Mouse (Mus musculus) urinary bladder, adult 18-20 months (tissue): ENCODE results near the gene Olfr625-ps1.
"Not testable (repeated sequence)": the region's sequence is repeated elsewhere in the genome, so short reads cannot be mapped to it uniquely, and the experiment has no call there.

ENCODE experiments used
- DNase-seq, 2 experiments: peaks; one replicate each; pipeline ENCODE4 v3.0.0; 2022; ENCODE audit warnings: low spot score in 2 of 2, mixed read lengths in 2 of 2

The Olfr625-ps1 gene

GRCm38 (mm10) chr7:103682420-103682819, at the start of gene Olfr625-ps1:
Gene Olfr625-ps1, plus strand, starts transcription at chr7:103682720.
- no peak for DNase-seq

- no peak for DNase-seq
Observed at GRCm38 (mm10) chr7:103636795-103637194, 45.7 kb upstream of the Olfr625-ps1 start.

- DNase-seq, result no peak
Observed at GRCm38 (mm10) chr7:103642602-103643001, 39.9 kb upstream of the Olfr625-ps1 start, which contains the start of gene Olfr622. Gene Olfr622, minus strand, starts transcription at chr7:103642702.

GRCm38 (mm10) chr7:103644070-103644469, 38.5 kb upstream of the Olfr625-ps1 start:
- no peak for DNase-seq

GRCm38 (mm10) chr7:103663598-103663997, 18.9 kb upstream of the Olfr625-ps1 start, which contains the start of gene Olfr623:
Gene Olfr623, minus strand, starts transcription at chr7:103663698.
- no peak for DNase-seq

GRCm38 (mm10) chr7:103671091-103671490, 11.4 kb upstream of the Olfr625-ps1 start, which contains the start of gene Olfr624:
Gene Olfr624, minus strand, starts transcription at chr7:103671191.
- no peak for DNase-seq

- no peak for DNase-seq
Observed at GRCm38 (mm10) chr7:103699469-103699868, 16.9 kb downstream of the Olfr625-ps1 start.

- peak in 1 of 2 experiments; percentile 2 for DNase-seq
Observed at GRCm38 (mm10) chr7:103712024-103712423, 29.5 kb downstream of the Olfr625-ps1 start.

- no peak for DNase-seq
Observed at GRCm38 (mm10) chr7:103714371-103714770, 31.9 kb downstream of the Olfr625-ps1 start, which contains the start of gene Olfr243. Gene Olfr243, plus strand, starts transcription at chr7:103714671.

GRCm38 (mm10) chr7:103716398-103716797, 33.9 kb downstream of the Olfr625-ps1 start:
- not testable (repeated sequence) for DNase-seq

GRCm38 (mm10) chr7:103730074-103730473, 47.6 kb downstream of the Olfr625-ps1 start, which contains the start of gene Olfr628:
Gene Olfr628, plus strand, starts transcription at chr7:103730374.
- DNase-seq, result no peak
